Mouse (Mus musculus) layer of hippocampus, adult 6 months (tissue): ENCODE data around the gene Otx1. TPM values are rescaled to one million over a fixed set of nuclear protein-coding genes. Genes with fewer than 3 reads are reported as not detected.

Experiments used
- long read RNA-seq, 2 experiments: library from polyadenylated mRNA; unstranded; transcript quantifications; one replicate each; pipeline ENCODE4 v2.0.0; 2019 to 2020
- polyA plus RNA-seq: library from polyadenylated mRNA; unstranded; fragments of <200 nt; fragmentation: Nextera tagmentation; gene quantifications from 2 replicates; pipeline ENCODE4 v1.2.3, GENCODE M21; 2021

The Otx1 gene
- 1.3 and 1.8 TPM in 2 replicates for polyA plus RNA-seq
- long read RNA-seq, experiment 1, partial matches to known transcripts: 1 of 2 reads
- long read RNA-seq, experiment 1, other reads (novel, unspliced or antisense): 0 of 2 reads
- long read RNA-seq, experiment 2, transcript Otx1-201 (5 exons, 2,789 nt): major isoform, 5 of 7 reads
- long read RNA-seq, experiment 2, partial matches to known transcripts: 0 of 7 reads
- long read RNA-seq, experiment 2, other reads (novel, unspliced or antisense): 2 of 7 reads

GRCm38 (mm10) chr11:22002783-22003340 lies at the start of gene Otx1:
Otx1 (minus strand) TSS chr11:22002897.

